Mouse (Mus musculus) limb, embryonic 10.5 days (tissue): ENCODE results near the gene Olfr315. TPM values are rescaled to one million over a fixed set of nuclear protein-coding genes. Genes with fewer than 3 reads are reported as not detected.
"Not testable (repeated sequence)": the region's sequence is repeated elsewhere in the genome, so short reads cannot be mapped to it uniquely, and the experiment has no call there.

Source experiments
- DNase-seq: peaks from one replicate; pipeline ENCODE4 v3.0.0-alpha.2; 2017; ENCODE audit warnings: low spot score
- H3K27ac ChIP-seq: fragments of 300-500 bp; sonication (generic); 2 replicates; pipeline ENCODE4 v1.5.1; 2016; ENCODE audit warnings: mild to moderate bottlenecking
- H3K27me3 ChIP-seq: fragments of 300-500 bp; sonication (generic); 2 replicates; pipeline ENCODE4 v1.6.1; 2016; ENCODE audit warnings: low read depth, mild to moderate bottlenecking; ENCODE audit not compliant: poor library complexity, severe bottlenecking
- H3K36me3 ChIP-seq: fragments of 300-500 bp; sonication (generic); 2 replicates; pipeline ENCODE4 v1.6.1; 2016; ENCODE audit warnings: mild to moderate bottlenecking, moderate library complexity
- H3K4me1 ChIP-seq: fragments of 300-500 bp; sonication (generic); 2 replicates; pipeline ENCODE4 v1.6.1; 2016
- H3K4me3 ChIP-seq: fragments of 300-500 bp; sonication (generic); 2 replicates; pipeline ENCODE4 v1.5.1; 2016; ENCODE audit warnings: mild to moderate bottlenecking, moderate library complexity
- H3K9me3 ChIP-seq: fragments of 300-500 bp; sonication (generic); replicated peaks from 2 replicates; pipeline ENCODE4 v1.6.1; 2016; ENCODE audit warnings: mild to moderate bottlenecking
- WGBS: fragments of 180-500 bp; shearing (Covaris S2); methylation state at CpG from one replicate; pipeline ENCODE4 v1.1.7; 2016; 5-methylcytosine and 5-hydroxymethylcytosine counted together
- polyA plus RNA-seq: library from polyadenylated mRNA; unstranded; fragments of >200 nt; fragmentation: Nextera tagmentation; extraction: Ambion mirVana; gene quantifications from 2 replicates; pipeline ENCODE4 v1.2.1, GENCODE M21; 2016

Gene Olfr315
- polyA plus RNA-seq, 1 experiment from 2014 or later, result not detected

GRCm38 (mm10) chr11:58790646-58791045, 17.7 kb downstream of the Olfr315 start:
- no peaks in the 10 kb centered on the region for H3K9me3 ChIP-seq
- WGBS, result 90% methylated on average over 6 of the region's 6 CpGs
- no peak for DNase-seq
- H3K27ac ChIP-seq, result no peak overlapping the region
- no peaks in the 10 kb centered on the region for H3K27me3 ChIP-seq
- H3K36me3 ChIP-seq, result no peaks in the 10 kb centered on the region
- no peaks in the 10 kb centered on the region for H3K4me1 ChIP-seq
- H3K4me3 ChIP-seq, result no peak overlapping the region

DNA sequence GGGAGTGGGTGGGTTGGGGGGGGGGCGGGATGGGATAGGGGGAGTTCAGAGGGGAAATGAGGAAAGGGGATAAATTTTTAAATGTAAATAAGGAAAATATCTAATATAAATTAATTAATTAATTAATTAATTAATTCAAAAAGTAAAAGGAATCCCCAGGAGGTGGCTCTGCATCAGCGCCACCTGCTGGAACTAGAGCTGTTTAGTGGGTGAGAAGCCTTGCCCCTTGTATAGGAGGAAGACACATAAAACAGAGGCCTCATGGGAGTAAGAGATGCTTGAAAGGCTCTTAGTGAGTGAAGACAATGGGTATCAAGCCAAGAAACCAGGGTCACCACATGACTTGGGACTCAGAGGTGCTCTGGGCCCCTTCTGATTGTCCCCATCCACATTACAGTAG, 22.9 kb downstream of the Olfr315 start:
- H3K4me1 ChIP-seq, result no peaks in the 10 kb centered on the region
- no peaks in the 10 kb centered on the region for H3K27me3 ChIP-seq
- H3K4me3 ChIP-seq, result no peak overlapping the region
- DNase-seq, result no peak
- WGBS, result 70% methylated on average over 2 of the region's 2 CpGs
- H3K27ac ChIP-seq, result no peak overlapping the region
- no peaks in the 10 kb centered on the region for H3K9me3 ChIP-seq
- no peaks in the 10 kb centered on the region for H3K36me3 ChIP-seq

DNA sequence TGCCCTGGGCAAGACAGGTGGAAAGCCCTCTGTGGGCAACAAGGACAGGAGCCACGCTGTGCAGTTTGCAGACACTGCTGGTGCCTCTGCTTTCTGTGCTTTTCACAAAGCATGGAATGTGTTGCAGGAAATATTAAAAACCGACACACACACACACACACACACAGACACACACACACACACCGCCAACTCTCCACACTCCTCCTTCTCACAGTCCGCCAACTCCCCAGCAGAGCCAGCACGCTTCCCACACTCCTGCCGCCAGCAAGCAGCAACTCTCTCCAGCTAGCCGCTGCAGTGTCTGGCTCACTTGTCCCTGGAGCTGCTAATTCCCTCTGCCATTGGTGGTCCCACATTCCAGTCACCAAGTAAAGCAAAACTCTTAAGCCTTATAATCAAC, 23.9 kb downstream of the Olfr315 start:
- Histone ChIP-seq H3K36me3 (no peaks in the 10 kb centered on the region), H3K4me1 (peaks cover 3% of the 10 kb centered on the region), H3K4me3 (no peak overlapping the region), H3K27me3 (no peaks in the 10 kb centered on the region), H3K27ac (no peak overlapping the region), H3K9me3 (no peaks in the 10 kb centered on the region)
- WGBS, result 75% methylated on average over 7 of the region's 7 CpGs
- no peak for DNase-seq

DNA sequence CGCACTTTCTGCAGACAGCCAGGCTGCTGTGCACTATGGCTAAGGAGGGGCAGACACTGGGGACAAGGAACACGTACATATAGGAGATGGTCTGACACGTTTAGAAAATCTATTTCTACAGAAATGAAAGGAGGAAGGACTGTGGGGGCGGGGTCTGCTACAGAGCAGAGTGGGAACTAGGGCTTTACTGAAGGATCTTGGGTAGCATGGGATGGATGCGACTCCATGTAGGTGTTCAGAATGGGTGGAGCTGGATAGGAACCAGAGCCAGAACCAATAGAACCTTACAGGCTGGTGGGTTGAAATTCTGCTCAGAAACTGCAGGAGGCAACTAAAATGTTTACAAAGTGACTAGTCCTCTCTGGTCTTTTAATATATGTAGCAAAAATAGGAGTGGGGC, 26.8 kb downstream of the Olfr315 start:
- DNase-seq, result no peak
- Histone ChIP-seq H3K9me3 (no peaks in the 10 kb centered on the region), H3K36me3 (no peaks in the 10 kb centered on the region), H3K4me3 (no peak overlapping the region), H3K27me3 (no peaks in the 10 kb centered on the region), H3K27ac (no peak overlapping the region), H3K4me1 (peaks cover 7% of the 10 kb centered on the region)
- WGBS, result 82% methylated on average over 5 of the region's 5 CpGs

DNA sequence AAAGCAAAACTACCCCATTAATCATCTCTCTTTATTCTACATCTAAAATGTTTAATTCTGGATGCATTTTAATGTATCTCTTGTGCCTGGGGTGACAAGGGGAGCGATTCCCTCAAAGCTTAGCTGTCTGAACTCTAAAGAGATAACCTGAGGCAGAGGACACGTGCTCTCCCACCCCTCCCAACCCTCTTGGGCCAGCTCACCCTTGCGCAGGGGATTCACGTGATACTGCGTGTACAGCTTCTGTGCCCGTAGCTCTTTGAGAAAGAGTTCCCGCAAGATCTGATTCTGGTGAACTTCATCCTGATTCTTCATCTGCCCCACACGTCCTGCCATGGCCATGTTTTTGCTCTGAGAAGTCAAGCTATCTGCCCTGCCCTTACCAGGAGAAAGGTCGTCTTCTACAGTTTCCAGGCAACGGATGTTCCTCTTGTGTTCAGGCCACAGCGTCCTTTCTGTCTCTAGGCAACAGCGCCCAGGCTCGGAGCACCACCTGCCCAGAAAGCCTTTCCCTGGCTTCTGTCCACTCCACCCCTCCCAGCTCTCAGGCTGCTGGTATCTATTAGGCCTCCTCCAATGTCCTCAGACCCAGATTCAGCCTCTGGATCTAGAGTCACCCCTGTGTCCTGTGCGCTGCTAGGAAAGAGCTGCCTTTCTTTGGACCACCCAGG, 28.7 kb downstream of the Olfr315 start, which contains the start of gene Fam183b:
Gene Fam183b (minus strand): TSS at position 403 of the 671 bp plus-strand sequence.
- H3K9me3 ChIP-seq, result no peaks in the 10 kb centered on the region
- no peak within 1 kb of the TSS for H3K27ac ChIP-seq
- H3K36me3 ChIP-seq, result no peaks in the 10 kb centered on the region
- WGBS, result 44% methylated on average over 14 of the region's 14 CpGs
- no peak within 1 kb of the TSS for H3K4me3 ChIP-seq
- peaks cover 7% of the 10 kb centered on the region for H3K4me1 ChIP-seq
- no peak for DNase-seq
- H3K27me3 ChIP-seq, result no peaks in the 10 kb centered on the region

- no peak for DNase-seq
- Histone ChIP-seq H3K27ac (no peak overlapping the region), H3K4me3 (no peak overlapping the region), H3K27me3 (no peaks in the 10 kb centered on the region), H3K36me3 (no peaks in the 10 kb centered on the region), H3K4me1 (peaks cover 7% of the 10 kb centered on the region), H3K9me3 (no peaks in the 10 kb centered on the region)
- 66% methylated on average over 4 of the region's 4 CpGs for WGBS
Measured at GRCm38 (mm10) chr11:58803871-58804270, 30.9 kb downstream of the Olfr315 start.

GRCm38 (mm10) chr11:58804393-58804792, 31.4 kb downstream of the Olfr315 start:
- Histone ChIP-seq H3K27me3 (no peaks in the 10 kb centered on the region), H3K9me3 (no peaks in the 10 kb centered on the region), H3K36me3 (no peaks in the 10 kb centered on the region), H3K27ac (no peak overlapping the region), H3K4me3 (no peak overlapping the region), H3K4me1 (peaks cover 7% of the 10 kb centered on the region)
- DNase-seq, result no peak
- 83% methylated on average over 2 of the region's 2 CpGs for WGBS

GRCm38 (mm10) chr11:58812001-58812400, 39.0 kb downstream of the Olfr315 start:
- H3K27me3 ChIP-seq, result no peaks in the 10 kb centered on the region
- H3K4me1 ChIP-seq, result no peaks in the 10 kb centered on the region
- no peaks in the 10 kb centered on the region for H3K36me3 ChIP-seq
- 3% methylated on average over 1 of the region's 1 CpGs for WGBS
- no peak overlapping the region for H3K4me3 ChIP-seq
- DNase-seq, result no peak
- H3K27ac ChIP-seq, result no peak overlapping the region
- no peaks in the 10 kb centered on the region for H3K9me3 ChIP-seq

GRCm38 (mm10) chr11:58814700-58815099, 41.7 kb downstream of the Olfr315 start, which contains the start of gene Olfr313:
Gene Olfr313, plus strand, starts transcription at chr11:58815000.
- H3K4me1 ChIP-seq, DNase-seq, H3K9me3 ChIP-seq, H3K36me3 ChIP-seq, H3K4me3 ChIP-seq, H3K27ac ChIP-seq, H3K27me3 ChIP-seq: not testable (repeated sequence)
- 57% methylated on average over 1 of the region's 1 CpGs for WGBS

GRCm38 (mm10) chr11:58815676-58816075, 42.7 kb downstream of the Olfr315 start:
- no peak overlapping the region for H3K27ac ChIP-seq
- H3K27me3 ChIP-seq, result no peaks in the 10 kb centered on the region
- no peaks in the 10 kb centered on the region for H3K4me1 ChIP-seq
- no peak for DNase-seq
- WGBS, result 83% methylated on average over 1 of the region's 1 CpGs
- no peak overlapping the region for H3K4me3 ChIP-seq
- no peaks in the 10 kb centered on the region for H3K9me3 ChIP-seq
- no peaks in the 10 kb centered on the region for H3K36me3 ChIP-seq

DNA sequence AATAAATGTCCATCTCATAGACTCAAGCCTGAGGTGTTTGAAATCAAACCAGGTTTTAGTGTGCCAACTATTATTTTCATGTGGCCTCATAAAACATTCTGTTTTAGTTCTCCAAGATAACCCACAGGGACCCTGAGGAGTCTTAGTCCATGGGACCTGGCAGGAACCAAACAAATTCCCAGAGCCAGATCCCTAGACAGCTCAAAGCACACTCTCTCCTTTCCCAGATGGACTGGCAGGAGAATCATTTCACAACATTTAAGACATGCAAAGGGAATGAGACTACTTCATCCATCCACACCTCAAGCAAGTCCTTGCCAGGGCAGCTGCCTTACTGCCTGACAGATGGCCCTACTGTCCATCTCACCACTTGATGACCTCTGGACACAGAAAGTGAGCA, 55.9 kb downstream of the Olfr315 start, which contains the start of gene Olfr312:
Gene Olfr312 (plus strand): TSS at position 301 of the 400 bp plus-strand sequence.
- not testable (repeated sequence) for H3K27me3 ChIP-seq, H3K4me1 ChIP-seq, H3K36me3 ChIP-seq, H3K4me3 ChIP-seq, DNase-seq, H3K27ac ChIP-seq, H3K9me3 ChIP-seq

DNA sequence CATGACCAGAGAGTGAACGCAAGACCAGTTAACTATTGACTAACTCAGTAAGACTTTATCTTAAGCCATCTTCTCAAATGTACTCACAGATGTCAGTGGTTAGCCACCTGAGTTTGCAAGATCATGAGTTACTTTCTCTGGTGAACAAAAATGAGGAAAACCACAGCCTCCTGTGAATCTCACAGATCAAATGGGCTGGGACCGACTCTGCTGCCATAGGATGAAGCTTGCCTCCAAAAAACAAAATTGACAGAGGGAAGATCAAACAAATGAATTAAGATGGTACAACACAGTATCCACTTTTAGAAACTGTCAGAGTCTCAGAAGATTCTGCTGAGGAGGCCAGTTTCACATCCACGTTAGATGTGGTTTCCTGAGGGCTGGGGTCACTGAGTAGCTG, 56.8 kb downstream of the Olfr315 start:
- Histone ChIP-seq H3K4me3 (no peak overlapping the region), H3K4me1 (no peaks in the 10 kb centered on the region), H3K36me3 (no peaks in the 10 kb centered on the region), H3K27me3 (no peaks in the 10 kb centered on the region), H3K9me3 (no peaks in the 10 kb centered on the region), H3K27ac (no peak overlapping the region)
- WGBS, result 86% methylated on average over 3 of the region's 3 CpGs
- no peak for DNase-seq
